Mouse (Mus musculus) spleen, adult 18-20 months (tissue): ENCODE results near the gene Fam83f.

Source experiments
- DNase-seq, 2 experiments: peaks; one replicate each; pipeline ENCODE4 v3.0.0; 2022; ENCODE audit warnings: mixed read lengths in 2 of 2

Fam83f gene

DNA sequence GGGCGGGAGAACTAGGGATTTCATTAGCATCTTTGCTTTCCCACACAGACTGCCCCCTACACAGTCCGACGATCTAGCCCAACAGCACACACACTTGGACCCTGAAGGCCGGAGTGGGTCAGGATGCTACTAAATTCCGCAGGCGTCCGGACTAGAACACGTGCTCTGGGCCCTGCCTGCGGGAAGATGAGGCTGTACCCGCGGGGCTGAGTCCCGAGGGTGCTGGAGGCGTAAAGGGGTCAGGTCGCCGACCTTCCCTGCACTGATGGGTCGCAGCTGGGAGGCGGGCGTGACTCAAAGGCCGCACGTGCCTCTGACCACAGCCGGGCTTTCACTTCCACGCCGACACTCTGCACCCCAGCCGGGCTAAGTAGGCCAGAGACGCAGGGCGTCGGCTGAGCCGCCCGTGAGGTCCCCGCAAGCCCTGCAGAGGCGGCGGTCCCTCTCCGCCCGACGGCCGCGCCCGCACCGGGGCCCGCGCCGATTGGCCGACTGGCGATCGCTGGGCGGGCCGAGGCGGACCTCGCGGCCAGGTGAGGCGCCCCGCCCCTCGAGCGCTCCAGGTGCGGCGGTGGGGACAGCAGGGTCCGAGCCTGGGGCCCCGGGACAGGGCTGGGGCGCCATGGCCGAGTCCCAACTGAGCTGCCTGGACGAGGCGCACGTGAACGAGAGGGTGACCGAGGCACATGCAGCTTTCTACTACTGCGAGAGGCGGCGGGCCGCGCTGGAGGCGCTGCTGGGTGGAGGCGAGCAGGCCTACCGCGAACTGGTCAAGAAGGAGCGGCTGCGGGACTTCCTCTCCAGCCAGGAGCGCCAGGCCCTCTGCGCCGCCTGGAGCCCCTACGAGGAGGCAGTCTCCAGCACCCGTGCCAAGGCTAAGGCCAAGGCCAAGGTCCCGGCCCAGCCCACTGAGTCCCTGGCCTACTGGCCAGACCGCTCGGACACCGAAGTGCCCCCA lies at the start of gene Fam83f:
TSS of gene Fam83f (plus strand) at position 553 of the 958 bp plus-strand sequence.
- DNase-seq, result peak; percentile 42 to 44

- DNase-seq, result no peak
These were observed 48.3 kb upstream of the Fam83f start for GRCm38 (mm10) chr15:80623171-80623837.

DNA sequence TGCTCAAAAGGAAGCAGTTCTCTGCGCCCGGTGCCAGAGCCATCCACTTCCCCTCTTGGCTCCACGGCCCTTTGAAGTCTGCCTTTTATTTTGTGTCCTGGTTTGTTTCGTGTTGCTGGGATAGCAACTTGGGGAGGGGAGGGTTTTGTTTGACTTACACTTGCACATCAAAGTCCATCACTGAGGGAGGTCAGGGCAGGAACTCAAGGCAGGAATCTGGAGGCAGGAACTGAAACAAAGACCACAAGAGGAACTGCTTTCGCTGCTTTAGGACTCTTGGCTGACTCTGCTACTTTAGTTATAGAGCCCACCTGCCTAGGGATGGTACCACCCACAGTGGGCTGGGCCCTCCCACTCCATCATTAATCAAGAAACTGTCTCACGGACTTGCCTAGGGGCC lies 45.2 kb upstream of the Fam83f start:
- no peak for DNase-seq

DNA sequence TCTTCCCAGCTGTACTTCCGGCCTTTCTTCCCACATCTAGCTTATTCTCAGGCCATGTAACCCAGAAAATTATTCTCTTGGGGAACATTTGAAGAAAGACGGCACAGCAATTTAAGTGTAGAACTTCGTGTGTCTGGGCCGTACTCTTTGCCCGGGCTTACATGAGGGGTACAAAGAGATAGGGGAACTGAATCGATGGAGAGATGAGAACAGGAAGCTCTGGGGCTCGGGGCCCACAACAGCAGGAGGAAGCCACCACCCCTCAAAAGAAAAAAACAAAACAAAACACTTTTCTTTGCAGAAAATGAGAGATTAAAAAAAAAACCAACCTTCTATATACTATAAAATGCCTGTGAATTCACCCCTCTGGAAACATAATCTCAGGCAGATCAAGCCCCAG lies 41.5 kb upstream of the Fam83f start:
- no peak for DNase-seq

GRCm38 (mm10) chr15:80630711-80631110 lies 40.9 kb upstream of the Fam83f start:
- DNase-seq, result no peak

GRCm38 (mm10) chr15:80631311-80631710 lies 40.3 kb upstream of the Fam83f start:
- no peak for DNase-seq

DNA sequence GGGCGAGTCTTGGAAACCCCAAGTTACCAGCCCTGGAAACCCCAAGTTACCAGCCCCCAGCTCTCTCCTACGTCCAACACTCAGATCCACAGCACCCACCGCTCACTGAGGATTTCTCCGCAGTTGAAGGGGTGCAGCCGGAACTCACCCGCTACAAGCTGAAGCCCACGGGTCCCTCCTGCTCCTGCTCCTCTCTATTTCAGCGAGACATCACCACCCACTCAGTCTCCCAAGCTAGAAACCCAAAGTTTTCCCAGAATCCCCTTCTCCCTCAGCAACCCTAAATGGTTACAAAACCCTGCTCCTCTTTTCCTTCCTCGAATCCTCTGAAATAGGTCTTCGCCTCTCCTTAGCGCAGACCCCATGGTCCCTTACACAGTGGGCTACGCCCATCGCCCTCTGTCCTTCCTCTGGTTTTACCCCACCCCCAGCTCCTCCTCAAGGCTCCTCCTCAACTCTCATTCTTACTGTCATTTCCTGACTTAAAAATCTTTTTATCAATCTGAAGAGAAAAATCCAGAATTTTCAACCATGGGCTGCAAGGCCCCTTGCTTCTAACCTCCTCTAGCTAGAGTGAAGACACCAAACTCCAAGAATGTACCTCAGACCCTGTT lies 39.3 kb upstream of the Fam83f start:
- DNase-seq, result no peak

DNA sequence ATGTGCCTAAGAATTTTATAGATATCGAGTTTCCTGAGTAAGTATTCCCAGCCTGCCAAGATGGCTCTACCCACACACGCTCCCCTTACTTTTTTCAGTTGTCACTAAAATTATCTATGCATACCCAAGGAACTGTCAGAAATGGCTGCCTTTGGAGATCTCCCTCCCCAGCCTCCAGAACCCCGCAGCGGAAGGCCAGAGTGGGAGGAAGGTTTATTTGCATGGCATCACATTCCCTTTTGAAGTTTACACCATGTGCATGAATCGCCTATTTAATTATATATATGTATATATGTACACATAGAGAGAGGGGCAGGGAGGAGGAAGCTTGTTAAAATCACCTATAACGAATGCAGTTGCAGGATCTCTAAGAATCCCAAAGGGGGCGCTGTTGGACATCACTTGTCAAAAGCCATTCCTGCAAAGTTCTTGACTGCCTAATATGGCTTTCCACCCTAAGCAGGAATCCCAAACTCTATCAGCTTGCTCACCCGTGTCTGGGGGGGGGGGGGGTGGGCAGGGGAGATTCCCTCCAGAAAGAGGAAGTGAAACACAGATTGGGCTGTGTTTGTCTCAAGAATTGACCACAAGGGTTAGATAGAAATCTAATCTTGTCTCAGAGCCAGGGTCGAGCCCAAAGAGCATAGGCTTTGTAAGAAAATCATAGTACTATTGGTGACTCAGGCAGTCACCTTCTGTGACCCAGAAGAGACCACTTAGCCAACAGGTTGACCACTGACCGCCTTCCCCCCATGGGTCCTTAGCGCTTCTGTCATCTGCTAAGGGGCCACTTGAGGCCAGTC lies 37.1 kb upstream of the Fam83f start:
- DNase-seq, result peak; percentile 47 to 54

DNA sequence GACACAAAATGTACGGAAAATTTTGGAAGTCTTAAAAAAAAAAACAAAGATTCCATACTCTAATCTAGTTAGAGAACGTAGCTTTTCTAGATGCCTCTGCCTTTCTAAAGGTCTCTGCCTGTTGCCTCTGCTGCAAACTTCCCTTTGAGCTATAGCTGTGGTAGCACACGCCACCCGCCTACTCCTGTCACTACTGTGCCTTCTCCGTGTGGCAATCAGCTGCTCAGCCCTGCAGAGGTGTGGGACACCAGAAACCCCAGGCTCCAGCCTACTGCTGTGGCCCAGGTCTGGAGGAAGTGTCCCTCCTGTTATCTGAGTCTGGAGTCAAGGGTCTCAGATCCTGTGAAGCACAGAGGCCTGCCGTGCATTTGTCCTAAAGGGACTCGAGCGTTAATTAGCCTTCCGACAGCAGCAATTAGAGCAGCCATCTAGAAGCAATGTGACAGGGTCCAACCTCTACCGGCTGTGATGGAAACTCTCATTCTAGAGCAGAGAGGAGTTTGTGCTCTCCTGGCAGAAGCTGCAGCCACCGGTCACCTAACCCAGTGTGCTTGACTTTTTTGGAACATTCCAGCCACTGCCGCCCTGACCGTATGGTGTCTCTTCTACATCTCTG lies 34.8 kb upstream of the Fam83f start:
- DNase-seq, result no peak

- no peak for DNase-seq
These were observed 32.5 kb upstream of the Fam83f start for GRCm38 (mm10) chr15:80639071-80639702.

GRCm38 (mm10) chr15:80639874-80640273 lies 31.8 kb upstream of the Fam83f start:
- DNase-seq, result no peak

- no peak for DNase-seq
These were observed 29.8 kb upstream of the Fam83f start for GRCm38 (mm10) chr15:80641702-80642435.

GRCm38 (mm10) chr15:80645006-80645797 lies 26.4 kb upstream of the Fam83f start:
- DNase-seq, result no peak

GRCm38 (mm10) chr15:80648977-80649606 lies 22.6 kb upstream of the Fam83f start:
- no peak for DNase-seq

DNA sequence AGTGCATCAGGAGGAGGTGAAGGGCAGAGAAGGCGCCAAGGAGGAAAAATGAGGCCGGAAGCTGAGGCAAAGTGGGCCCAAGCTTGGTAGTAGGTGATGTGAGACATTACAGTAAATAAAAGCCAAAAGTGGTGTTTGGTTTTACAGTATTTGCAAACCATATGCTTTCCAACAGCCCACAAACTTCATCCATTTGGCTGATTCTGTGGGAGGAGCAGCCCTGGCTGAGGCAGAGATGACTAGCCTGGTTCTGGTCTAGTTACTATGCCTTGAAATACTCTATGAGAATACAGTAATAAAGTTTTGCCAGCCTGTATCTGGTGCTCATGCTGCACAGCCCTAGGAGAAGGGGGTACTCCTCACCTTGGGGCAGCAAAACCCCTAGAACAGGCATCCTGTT lies 21.2 kb upstream of the Fam83f start:
- DNase-seq, result no peak

DNA sequence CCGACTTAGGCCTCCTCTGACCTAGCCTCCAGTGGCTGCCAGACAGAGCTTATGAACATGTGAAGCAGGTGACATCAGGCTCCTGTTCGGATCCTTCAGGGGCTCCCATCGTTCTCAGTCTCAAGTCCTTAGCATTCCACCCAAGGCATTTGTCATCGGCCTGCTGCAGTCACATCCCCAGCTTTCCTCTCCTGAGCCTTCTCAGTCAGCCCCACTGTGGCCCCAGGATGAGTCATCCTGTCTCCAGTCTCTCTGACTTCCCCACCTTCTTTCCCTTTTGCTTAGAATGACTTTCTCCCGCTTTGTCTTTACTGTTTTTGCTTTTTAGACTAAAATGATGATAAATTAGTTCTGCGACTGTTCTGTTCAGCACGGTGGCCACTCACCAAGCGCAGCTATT lies 17.8 kb upstream of the Fam83f start:
- DNase-seq, result no peak

DNA sequence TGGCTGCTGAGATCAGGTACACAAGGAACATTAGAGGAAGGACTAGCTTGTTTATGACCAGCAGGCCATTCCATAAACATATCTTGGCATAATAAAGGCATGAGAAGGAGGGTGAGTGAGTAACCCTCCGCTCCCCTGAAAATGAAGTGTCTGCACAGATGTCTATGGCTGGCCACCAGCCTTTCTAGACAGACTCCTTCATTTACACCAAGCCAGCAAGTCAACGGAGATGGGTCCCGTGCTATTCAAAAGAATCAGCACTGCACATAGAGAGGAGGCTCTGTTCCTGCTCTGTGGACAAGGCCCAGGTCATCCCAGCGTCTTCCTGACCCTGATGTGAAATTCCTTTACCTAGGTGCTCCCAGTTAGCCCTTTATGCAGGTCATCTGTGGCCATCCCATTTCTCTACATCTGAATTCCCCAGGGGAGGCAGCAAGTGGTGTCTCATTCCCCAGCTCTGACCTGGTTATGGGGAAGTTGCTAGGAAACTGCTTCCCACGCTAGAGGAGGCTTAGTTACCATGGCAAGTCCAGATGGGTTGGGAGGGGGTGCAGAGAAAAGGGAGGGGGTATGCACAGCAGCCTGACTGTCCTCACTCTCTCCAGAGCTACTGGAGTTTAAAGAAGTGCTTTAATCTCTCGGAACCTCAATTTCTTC lies 12.7 kb upstream of the Fam83f start:
- no peak for DNase-seq

DNA sequence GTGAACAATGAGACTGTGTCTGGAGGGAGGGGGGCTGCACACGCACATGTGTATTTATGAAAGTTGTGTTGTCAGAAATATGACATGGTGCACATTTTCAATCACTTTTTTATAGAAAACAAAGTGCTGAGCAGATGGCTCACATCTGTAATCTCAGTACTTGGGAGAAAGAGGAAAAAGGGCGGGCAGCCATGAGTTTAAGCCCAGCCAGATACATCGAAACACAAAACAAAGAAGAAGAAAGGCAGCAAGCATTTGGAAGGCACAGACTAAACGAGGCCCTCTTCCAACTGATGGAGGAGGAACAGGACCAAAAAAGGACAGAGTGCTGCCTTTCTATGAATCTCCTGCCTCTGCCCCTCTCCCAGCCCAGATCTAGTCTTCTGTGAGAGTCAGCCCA lies 10.7 kb upstream of the Fam83f start:
- DNase-seq, result no peak

DNA sequence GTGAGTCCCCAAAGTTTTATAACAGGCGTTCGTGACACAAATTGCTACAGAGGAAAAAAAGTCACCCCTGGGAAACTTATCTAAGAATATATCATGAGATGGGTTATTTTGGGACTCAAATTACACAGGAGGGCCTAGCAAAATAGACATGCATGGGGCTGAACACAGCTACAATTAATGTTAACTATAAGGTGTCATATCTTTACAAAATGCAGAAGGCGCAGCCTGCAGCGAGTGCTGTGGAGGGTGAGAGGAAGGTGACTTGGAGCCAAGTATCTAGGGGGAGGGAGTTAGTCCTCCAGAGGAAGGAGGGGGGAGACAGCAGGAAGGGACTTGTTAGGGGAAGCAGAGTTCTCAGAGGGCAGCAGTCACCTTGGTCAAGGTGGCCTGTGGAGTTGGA lies 7.2 kb upstream of the Fam83f start:
- DNase-seq, result no peak
